Mouse (Mus musculus) CD4-positive, CD25-positive, alpha-beta regulatory T cell, adult 2 months (primary cell): ENCODE measurements around the gene Gm9745.
A peak's percentile ranks its signal among the peaks of the same experiment; 100 is the strongest.
"Not testable (repeated sequence)": the region's sequence is repeated elsewhere in the genome, so short reads cannot be mapped to it uniquely, and the experiment has no call there.

ENCODE experiments used
- DNase-seq: peaks from one replicate; pipeline ENCODE4 v3.0.0-alpha.2; 2012; ENCODE audit warnings: low read depth, low spot score

Gm9745 gene

GRCm38 (mm10) chr13:8948131-8948530 is at the start of gene Gm9745:
Gene Gm9745, minus strand, starts transcription at chr13:8948231.
- not testable (repeated sequence) for DNase-seq

- not testable (repeated sequence) for DNase-seq
These were observed 49.2 kb upstream of the Gm9745 start for GRCm38 (mm10) chr13:8997221-8997620.

GRCm38 (mm10) chr13:8995990-8996786 is 48.2 kb upstream of the Gm9745 start, which contains the start of gene Gtpbp4:
Gene Gtpbp4, minus strand, starts transcription at chr13:8996083.
- DNase-seq = peak; percentile 98

GRCm38 (mm10) chr13:8995159-8995989 is 47.3 kb upstream of the Gm9745 start:
- DNase-seq = peak; percentile 68

DNA sequence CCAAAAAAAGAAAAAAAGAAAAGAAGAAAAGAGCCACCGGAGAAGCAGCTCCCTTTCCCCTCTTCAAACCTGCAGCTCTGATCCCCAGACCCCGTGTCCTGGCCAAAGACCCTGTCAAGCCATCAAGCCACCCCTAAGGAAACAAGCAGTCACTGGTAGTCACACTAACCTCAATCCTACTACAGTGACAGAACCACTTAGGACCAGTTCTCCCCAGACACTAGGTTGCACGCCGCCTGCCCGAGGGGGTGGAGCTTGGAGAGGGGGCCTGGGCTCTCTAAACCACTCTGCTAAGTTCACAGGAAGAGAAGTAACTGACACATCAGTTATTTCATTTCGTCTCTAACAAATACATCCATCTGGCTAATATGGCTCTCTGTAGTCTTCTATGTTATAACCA is 44.2 kb upstream of the Gm9745 start:
- no peak for DNase-seq

DNA sequence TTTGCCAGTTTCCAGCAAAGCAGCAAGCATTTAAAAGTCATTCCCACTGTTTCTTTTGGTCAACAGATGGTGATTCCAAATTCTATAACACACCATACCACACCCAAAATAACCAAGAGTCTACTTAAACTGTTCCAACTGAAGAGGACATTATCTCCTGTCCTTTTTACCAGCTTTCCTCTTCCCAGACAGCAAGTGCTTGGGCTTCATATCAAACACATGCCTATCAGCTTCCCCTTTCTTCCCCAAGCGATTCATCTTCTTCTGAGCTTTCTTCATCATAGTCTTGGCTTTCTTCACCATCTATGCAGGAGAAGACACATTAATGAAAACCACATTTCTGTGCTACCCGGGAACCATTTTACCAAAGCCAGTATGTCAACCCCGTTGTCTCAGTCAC is 24.9 kb upstream of the Gm9745 start:
- no peak for DNase-seq

- DNase-seq = no peak
These were observed 24.3 kb upstream of the Gm9745 start for GRCm38 (mm10) chr13:8972369-8972768.

GRCm38 (mm10) chr13:8967742-8968141 is 19.7 kb upstream of the Gm9745 start:
- DNase-seq = no peak

- DNase-seq = no peak
These were observed 17.2 kb upstream of the Gm9745 start for GRCm38 (mm10) chr13:8965224-8965623.

DNA sequence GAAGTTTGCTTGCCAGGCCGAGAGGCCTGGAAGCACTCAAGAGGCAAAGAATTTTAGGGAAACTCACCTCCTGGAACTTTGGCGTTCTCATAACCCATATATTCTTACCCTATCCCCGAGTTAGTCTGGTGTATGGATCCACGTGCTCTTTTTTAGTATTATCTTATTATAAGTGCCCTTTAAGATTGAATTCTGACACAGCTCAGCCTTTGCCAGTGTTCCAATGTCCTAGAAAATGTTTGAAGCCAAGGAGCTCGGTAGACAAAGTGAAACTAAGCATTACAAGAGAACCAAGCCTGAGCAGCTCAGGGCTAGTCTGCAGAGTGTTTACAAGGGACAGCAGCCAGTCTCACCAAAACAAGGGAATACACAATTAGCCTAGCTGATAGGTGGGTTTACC is 14.2 kb upstream of the Gm9745 start:
- not testable (repeated sequence) for DNase-seq

GRCm38 (mm10) chr13:8961128-8961888 is 13.3 kb upstream of the Gm9745 start:
- DNase-seq = not testable (repeated sequence)

DNA sequence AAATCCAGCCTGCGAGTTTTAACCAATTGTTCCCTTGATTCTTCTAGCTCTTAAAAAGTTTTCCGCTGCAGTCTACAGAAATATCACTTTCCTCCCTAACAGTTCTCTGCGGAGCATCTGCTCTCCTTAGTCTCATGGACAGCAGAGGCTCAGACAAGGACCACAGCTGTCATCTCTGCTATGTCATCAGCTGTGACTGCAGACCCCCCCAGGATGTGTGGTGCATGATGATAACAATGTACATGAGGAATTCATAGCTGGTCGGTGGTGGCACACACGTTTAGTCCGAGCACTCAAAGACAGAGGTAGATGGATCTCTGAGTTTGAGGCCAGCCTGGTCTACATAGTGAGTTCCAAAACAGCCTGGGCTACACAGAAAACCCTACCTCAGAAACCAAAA is 11.5 kb upstream of the Gm9745 start:
- DNase-seq = not testable (repeated sequence)

DNA sequence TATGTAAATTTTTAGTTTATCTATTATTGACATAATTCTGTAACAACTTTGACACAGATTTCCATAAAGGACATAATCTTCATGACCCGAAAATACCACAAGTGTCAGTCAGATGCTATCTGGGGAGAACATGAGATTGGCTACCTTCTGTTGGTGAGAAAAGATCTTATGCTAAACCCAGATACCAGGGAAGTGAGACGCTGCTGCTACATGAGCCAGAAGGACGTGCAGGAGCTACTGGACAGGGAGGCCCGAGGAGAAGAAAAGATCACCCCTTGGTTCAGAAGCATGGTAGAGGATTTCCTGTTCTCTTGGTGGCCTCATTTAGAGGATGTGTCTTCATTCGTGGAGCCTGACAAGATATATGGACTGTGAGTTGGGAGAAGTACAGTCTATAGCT is 11.0 kb upstream of the Gm9745 start:
- DNase-seq = not testable (repeated sequence)

GRCm38 (mm10) chr13:8956873-8957272 is 8.8 kb upstream of the Gm9745 start:
- not testable (repeated sequence) for DNase-seq

GRCm38 (mm10) chr13:8955127-8955526 is 7.1 kb upstream of the Gm9745 start:
- DNase-seq = not testable (repeated sequence)

- not testable (repeated sequence) for DNase-seq
These were observed 4.5 kb upstream of the Gm9745 start, which contains the start of gene Idi2 for GRCm38 (mm10) chr13:8952563-8952962. Gene Idi2, plus strand, starts transcription at chr13:8952863.

GRCm38 (mm10) chr13:8943828-8944227 is 4.2 kb downstream of the Gm9745 start:
- not testable (repeated sequence) for DNase-seq

DNA sequence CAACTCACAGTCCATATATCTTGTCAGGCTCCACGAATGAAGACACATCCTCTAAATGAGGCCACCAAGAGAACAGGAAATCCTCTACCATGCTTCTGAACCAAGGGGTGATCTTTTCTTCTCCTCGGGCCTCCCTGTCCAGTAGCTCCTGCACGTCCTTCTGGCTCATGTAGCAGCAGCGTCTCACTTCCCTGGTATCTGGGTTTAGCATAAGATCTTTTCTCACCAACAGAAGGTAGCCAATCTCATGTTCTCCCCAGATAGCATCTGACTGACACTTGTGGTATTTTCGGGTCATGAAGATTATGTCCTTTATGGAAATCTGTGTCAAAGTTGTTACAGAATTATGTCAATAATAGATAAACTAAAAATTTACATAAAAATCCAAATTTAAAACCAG is 6.3 kb downstream of the Gm9745 start:
- DNase-seq = not testable (repeated sequence)

DNA sequence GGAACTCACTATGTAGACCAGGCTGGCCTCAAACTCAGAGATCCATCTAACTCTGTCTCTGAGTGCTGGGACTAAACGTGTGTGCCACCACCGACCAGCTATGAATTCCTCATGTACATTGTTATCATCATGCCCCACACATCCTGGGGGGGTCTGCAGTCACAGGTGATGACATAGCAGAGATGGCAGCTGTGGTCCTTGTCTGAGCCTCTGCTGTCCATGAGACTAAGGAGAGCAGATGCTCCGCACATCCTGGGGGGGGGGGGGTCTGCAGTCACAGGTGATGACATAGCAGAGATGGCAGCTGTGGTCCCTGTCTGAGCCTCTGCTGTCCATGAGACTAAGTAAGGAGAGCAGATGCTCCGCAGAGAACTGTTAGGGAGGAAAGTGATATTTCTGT is 6.9 kb downstream of the Gm9745 start:
- not testable (repeated sequence) for DNase-seq

GRCm38 (mm10) chr13:8937611-8938140 is 10.4 kb downstream of the Gm9745 start:
- DNase-seq = not testable (repeated sequence)

GRCm38 (mm10) chr13:8933499-8933898 is 14.5 kb downstream of the Gm9745 start:
- DNase-seq = no peak
